In the genomic region with DNA sequence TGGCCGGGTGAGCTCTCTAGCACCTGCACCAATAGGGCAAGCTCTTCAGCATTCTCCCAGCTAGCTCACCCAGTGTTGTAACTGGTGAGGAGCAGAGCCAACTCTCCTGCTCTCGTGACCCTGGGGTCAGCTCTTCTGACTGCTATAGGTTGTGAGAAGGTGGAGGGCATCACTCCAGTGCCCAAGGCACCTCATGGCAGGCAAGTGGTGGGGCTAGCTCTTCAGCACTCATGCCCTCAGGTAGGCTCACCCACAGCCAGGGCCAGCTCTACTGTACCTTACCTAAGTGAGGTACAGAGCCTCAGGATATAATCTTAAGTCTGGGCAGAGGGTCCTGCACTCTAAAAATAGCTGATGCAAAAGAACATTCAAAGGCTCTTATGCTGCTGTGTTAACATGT, we compare ENCODE assay signal across 20 mouse cellular contexts. TPM values are rescaled to one million over a fixed set of nuclear protein-coding genes. Genes with fewer than 3 reads are reported as not detected.
DNase-seq lines count a peak whose midpoint lies in the region; ATAC-seq lines count a peak whose summit lies in the region.
"Had no signal": no experiment of that assay in that cellular context is flagged by ENCODE, and none has a peak within 500 bp of the region (broad histone marks: within the 10 kb centered on the region; RNA-seq: fewer than 3 reads in every experiment).

No protein-coding gene starts in this region.

- H3K9me3 ChIP-seq in heart, embryonic 12.5 days (replicated peaks), result no peaks in the 10 kb centered on the region
- no peaks in the 10 kb centered on the region for H3K9me3 ChIP-seq in lung, embryonic 16.5 days (ENCODE audit: control insufficient read depth, low read length)
- H3K9me3 ChIP-seq in stomach, embryonic 14.5 days (ENCODE audit: control insufficient read depth, low read depth, low read length), result no peaks in the 10 kb centered on the region
- H3K9me3 ChIP-seq: limb, embryonic 13.5 days; liver, embryonic 15.5 days; neural tube, embryonic 13.5 days; stomach, embryonic 15.5 days had no signal

- peaks cover 12% of the 10 kb centered on the region for H3K4me1 ChIP-seq in heart, embryonic 12.5 days (replicated peaks)
- no peaks in the 10 kb centered on the region for H3K4me1 ChIP-seq in lung, embryonic 16.5 days (replicated peaks; ENCODE audit: control insufficient read depth, insufficient read depth, low read length)
- no peaks in the 10 kb centered on the region for H3K4me1 ChIP-seq in stomach, embryonic 14.5 days (ENCODE audit: control insufficient read depth, insufficient read depth, low read length)
- H3K4me1 ChIP-seq: limb, embryonic 13.5 days; liver, embryonic 15.5 days; neural tube, embryonic 13.5 days; stomach, embryonic 15.5 days had no signal

- no peak for DNase-seq in heart, postnatal 10 days
- no peak for DNase-seq in lung, postnatal 4 days
- no peak for DNase-seq in embryo, embryonic 9.5 days (ENCODE audit: extremely low spot score)
- DNase-seq: adrenal gland, postnatal 36 days; cerebellum, adult 11-12 months; cerebellum, postnatal 14 days; gastrocnemius, adult 2 months; heart, postnatal 4 days; right cerebral cortex, postnatal 14 days; thymus, adult 2 months had no signal

- 83% methylated on average over 2 of the region's 2 CpGs for WGBS in heart, embryonic 12.5 days
- 82% methylated on average over 2 of the region's 2 CpGs for WGBS in lung, embryonic 16.5 days
- 88% methylated on average over 2 of the region's 2 CpGs for WGBS in stomach, embryonic 14.5 days

- ATAC-seq in heart, embryonic 12.5 days (ENCODE audit: insufficient number of reproducible peaks, low FRiP score), result 0 out of 2 replicates have a peak, but pooled peaks have one; percentile 39
- peak; percentile 36; the same call in 1 of the 2 replicates for ATAC-seq in lung, embryonic 16.5 days (ENCODE audit: low read depth)
- peak; percentile 11; the same call in 1 of the 2 replicates for ATAC-seq in megakaryocyte progenitor cell, adult 5-6 weeks (replicated peaks; ENCODE audit: poor library complexity)
- ATAC-seq in stomach, embryonic 14.5 days (ENCODE audit: insufficient number of reproducible peaks, insufficient read depth, low FRiP score, low read depth), result 0 out of 2 replicates have a peak, but pooled peaks have one; percentile 6
- ATAC-seq: intestine, embryonic 16.5 days; lung, postnatal 0 days had no signal

- no peak overlapping the region for H3K4me2 ChIP-seq in heart, embryonic 12.5 days
- H3K4me2 ChIP-seq in lung, embryonic 16.5 days (ENCODE audit: low read depth, low read length), result no peak overlapping the region
- H3K4me2 ChIP-seq in stomach, embryonic 14.5 days (replicated peaks; ENCODE audit: low read depth, low read length), result no peak overlapping the region
- H3K4me2 ChIP-seq: limb, embryonic 13.5 days; liver, embryonic 15.5 days; neural tube, embryonic 13.5 days; stomach, embryonic 15.5 days had no signal

- H3K27ac ChIP-seq in heart, embryonic 12.5 days (ENCODE audit: poor library complexity, severe bottlenecking), result no peak overlapping the region
- no peak overlapping the region for H3K27ac ChIP-seq in lung, embryonic 16.5 days (ENCODE audit: low read length)
- no peak overlapping the region for H3K27ac ChIP-seq in stomach, embryonic 14.5 days (ENCODE audit: low read length)
- H3K27ac ChIP-seq: gastrocnemius, adult 2 months; limb, embryonic 13.5 days; liver, embryonic 15.5 days; neural tube, embryonic 13.5 days; stomach, embryonic 15.5 days had no signal

- no peaks in the 10 kb centered on the region for H3K27me3 ChIP-seq in heart, embryonic 12.5 days (replicated peaks)
- no peaks in the 10 kb centered on the region for H3K27me3 ChIP-seq in lung, embryonic 16.5 days (ENCODE audit: control insufficient read depth, insufficient read depth, low read depth, low read length)
- H3K27me3 ChIP-seq in stomach, embryonic 14.5 days (ENCODE audit: control insufficient read depth, insufficient read depth, low read length), result no peaks in the 10 kb centered on the region
- H3K27me3 ChIP-seq: limb, embryonic 13.5 days; liver, embryonic 15.5 days; neural tube, embryonic 13.5 days; stomach, embryonic 15.5 days had no signal

- no peak overlapping the region for H3K4me3 ChIP-seq in heart, embryonic 12.5 days
- no peak overlapping the region for H3K4me3 ChIP-seq in lung, embryonic 16.5 days (ENCODE audit: low read length)
- H3K4me3 ChIP-seq in stomach, embryonic 14.5 days (ENCODE audit: low read depth, low read length), result no peak overlapping the region
- H3K4me3 ChIP-seq: gastrocnemius, adult 2 months; limb, embryonic 13.5 days; liver, embryonic 15.5 days; neural tube, embryonic 13.5 days; stomach, embryonic 15.5 days had no signal

- no peak overlapping the region for H3K9ac ChIP-seq in heart, embryonic 12.5 days
- H3K9ac ChIP-seq in lung, embryonic 16.5 days (ENCODE audit: low read length), result no peak overlapping the region
- no peak overlapping the region for H3K9ac ChIP-seq in stomach, embryonic 14.5 days (replicated peaks; ENCODE audit: low read depth, low read length)
- H3K9ac ChIP-seq: limb, embryonic 13.5 days; liver, embryonic 15.5 days; neural tube, embryonic 13.5 days; stomach, embryonic 15.5 days had no signal

- intact Hi-C loops in heart, postnatal 10 days (cut with DNase I), result no loop called here

- H3K36me3 ChIP-seq in heart, embryonic 12.5 days, result peaks cover 26% of the 10 kb centered on the region
- peaks cover 2% of the 10 kb centered on the region; the same call in 1 of the 2 replicates for H3K36me3 ChIP-seq in lung, embryonic 16.5 days (ENCODE audit: control insufficient read depth, insufficient read depth, low read length)
- H3K36me3 ChIP-seq in stomach, embryonic 14.5 days (ENCODE audit: control insufficient read depth, insufficient read depth, low read length), result peaks cover 15% of the 10 kb centered on the region

RNA-seq across cellular contexts. Expression of a gene that starts 47.0 kb away (rescaled TPM):
- 77.8 and 81.6 TPM in 2 replicates for polyA plus RNA-seq in heart, embryonic 12.5 days (2016; fragmentation: Nextera tagmentation; extraction: Ambion mirVana)
- total RNA-seq in heart, postnatal 10 days (2021), result 100 to 1,000 TPM; 186 to 197 TPM
- polyA plus RNA-seq in lung, embryonic 16.5 days (2015; fragmentation: Nextera tagmentation; extraction: Ambion mirVana), result 43.0 and 44.3 TPM in 2 replicates
- total RNA-seq in megakaryocyte progenitor cell, adult 5-6 weeks (2015), result 61.2 and 72.2 TPM in 2 replicates
- 64.1 and 72.3 TPM in 2 replicates for total RNA-seq in megakaryocyte progenitor cell, adult 5-6 weeks (2017)
- 58.7 and 61.2 TPM in 2 replicates for polyA plus RNA-seq in stomach, embryonic 14.5 days (2014; fragmentation: Nextera tagmentation; extraction: Ambion mirVana)
